Mouse (Mus musculus): ENCODE data around the gene Fsip1.

Gene Fsip1

DNA sequence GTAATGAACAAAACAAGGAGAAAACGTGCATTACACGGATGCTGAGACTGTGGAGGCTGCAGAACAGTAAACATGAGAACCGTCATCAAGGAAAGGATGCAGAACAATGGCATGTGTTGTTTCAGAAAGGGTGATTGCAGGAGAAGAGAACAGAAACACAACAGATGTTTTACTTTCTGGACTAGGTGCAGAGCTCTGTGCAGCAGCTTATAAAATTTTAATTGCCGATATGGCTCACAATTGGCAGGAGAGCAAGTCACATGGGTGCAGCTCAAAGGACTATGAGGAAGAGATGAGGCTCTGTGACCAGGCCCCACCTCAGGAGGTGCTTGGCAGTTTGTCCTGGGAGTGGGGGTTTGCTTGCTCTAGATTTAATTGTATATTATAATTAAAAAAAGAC is 157.7 kb downstream of the Fsip1 start:
- DNase-seq (ENCODE audit: low read depth, low spot score), result no peak

DNA sequence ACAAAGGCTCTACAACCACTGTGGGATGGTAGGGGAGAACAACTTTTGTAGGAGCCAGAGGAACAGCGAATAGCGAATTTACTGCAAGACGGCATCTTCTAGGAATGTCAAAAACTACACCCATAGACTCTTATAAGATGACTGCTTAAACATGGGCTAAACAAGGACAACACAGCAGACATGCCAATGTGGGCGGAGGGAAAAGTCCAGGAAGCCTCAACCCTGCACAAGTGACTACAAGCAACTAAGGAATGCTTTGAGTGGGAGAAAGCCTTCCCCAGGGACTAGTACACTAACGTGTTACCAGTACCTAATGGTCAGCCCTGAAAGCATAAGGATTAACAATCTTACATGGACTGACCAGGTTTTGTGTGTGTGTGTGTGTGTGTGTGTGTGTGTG is 165.5 kb downstream of the Fsip1 start:
- DNase-seq (ENCODE audit: low read depth, low spot score), result no peak

DNA sequence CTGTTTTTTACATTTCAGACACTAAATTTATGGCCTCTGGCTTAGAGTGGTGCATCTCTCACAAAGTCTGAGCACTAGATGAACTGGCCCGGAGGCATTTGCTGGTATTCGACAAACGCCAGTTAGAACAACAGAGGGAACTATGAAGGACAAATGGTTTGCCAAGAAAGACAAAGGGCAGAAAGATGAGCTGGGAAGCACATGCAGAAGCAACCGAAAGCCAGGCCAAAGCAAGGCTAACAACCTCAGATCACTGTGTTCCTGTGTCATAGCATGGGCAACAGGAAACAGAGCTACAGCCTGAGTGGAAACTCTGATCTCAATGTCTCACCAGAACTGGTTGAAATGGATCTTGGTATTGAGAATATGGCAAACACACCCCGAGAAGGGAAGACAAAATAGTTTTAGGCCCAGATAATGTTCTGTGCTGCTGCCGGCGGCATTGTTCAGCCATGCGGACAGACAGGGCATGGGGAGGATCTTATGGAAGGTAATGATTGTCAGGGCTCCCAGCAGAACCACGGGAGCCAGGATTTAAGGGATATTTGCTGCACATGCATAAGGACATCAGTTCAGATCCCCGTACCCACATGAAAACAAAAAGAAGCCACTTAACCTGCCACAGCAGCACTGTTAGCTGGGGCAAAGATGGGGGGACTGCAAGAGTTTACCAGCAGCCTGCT is 169.6 kb downstream of the Fsip1 start:
- DNase-seq (ENCODE audit: low read depth, low spot score), result no peak

DNA sequence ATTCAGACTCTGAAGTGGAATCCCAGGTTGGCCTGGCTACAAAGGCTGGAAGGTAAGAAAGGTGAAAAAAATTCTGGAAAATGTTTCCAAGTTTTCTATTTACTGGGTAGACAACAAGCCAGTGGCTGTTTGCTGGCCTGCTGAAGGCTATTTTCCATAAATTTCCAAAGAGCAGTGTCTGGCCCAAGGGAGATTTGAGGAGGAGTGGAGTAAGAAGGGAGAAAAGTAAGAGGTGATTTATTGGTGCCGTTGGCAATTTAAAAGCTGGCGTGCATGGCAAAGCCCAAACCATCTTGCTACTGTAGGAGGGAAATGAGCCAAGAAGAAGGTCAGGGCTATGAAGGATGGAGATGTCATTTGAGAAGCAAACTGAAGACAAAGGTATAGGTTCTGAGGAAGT is 171.1 kb downstream of the Fsip1 start:
- DNase-seq (ENCODE audit: low read depth, low spot score), result no peak

DNA sequence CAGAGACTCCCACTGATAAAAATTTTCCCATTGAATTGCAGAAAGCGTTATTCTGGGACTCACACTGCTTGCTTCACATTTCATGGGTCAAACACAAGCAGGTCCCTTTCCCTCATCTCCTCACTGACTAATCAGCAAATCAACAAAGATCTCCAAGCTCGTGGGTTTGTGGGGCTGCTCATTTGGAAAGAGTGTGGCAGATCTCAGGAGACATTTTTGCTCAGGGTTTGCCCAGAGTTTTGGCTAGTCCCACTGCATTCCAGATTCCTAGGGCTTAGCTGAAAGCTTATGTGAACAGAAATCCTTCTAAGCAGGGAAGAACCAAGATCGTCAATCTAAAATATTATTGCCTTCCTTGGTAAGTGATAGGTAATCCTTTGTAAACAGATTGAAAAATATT is 172.1 kb downstream of the Fsip1 start:
- DNase-seq (ENCODE audit: low read depth, low spot score), result no peak

DNA sequence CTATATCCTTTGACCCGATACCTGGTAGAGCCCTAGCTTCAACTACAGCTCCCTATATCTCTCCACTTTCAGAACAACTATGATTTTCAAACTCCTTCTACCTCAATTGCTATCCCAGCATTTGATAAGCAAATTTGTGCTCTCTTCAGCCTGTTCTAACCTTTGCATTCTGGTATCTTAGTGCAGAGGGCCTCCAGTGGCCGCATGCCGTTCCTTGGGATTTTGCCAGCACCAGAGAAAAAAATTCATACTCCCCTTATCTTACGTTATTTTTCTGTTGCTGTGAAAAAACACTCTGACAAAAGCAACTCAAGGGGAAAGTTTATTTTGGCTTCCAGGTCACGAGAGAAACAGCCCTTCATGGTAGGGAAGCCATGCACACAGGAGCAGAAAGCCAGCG is 173.1 kb downstream of the Fsip1 start:
- DNase-seq (ENCODE audit: low read depth, low spot score), result no peak

DNA sequence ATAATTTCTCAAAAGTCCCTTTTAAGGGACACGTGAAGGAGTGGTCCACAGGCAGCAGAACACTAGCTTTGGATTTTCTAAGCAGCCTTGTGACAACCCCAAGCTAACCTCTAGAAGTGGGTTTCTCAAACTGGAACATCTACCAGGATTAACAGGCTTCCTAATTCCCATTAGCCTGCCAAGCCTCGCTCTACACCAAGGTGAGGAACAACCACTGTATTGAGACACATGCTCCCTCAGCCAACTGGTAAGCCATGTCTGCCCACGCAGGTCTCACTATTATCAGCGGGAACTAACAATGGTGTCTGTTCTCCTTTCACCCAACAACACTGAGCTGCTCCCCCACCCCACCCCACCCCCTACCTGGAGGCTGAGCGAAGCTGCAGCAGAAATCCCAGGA is 175.2 kb downstream of the Fsip1 start:
- no peak for DNase-seq (ENCODE audit: low read depth, low spot score)

Data from c-Kit-negative CD71-positive TER-119-positive erythroid progenitor cells, embryonic 14.5 days (primary cell).